In genomic region chr13:102811129-102811832, GRCm38 (mm10) we compare ENCODE assay signal across 8 mouse cellular contexts.
DNase-seq lines count a peak whose midpoint lies in the region; ATAC-seq and TF ChIP-seq lines count a peak whose summit lies in the region.

No protein-coding gene starts in this region.

- no peak overlapping the region for H3K27ac ChIP-seq in forebrain, embryonic 12.5 days
- peak overlapping the region; percentile 56 for H3K27ac ChIP-seq in heart, embryonic 15.5 days
- 0 out of 2 replicates have a peak overlapping the region, but pooled peaks have one; percentile 54 for H3K27ac ChIP-seq in kidney, postnatal 0 days
- no peak overlapping the region for H3K27ac ChIP-seq in liver, embryonic 12.5 days
- peak overlapping the region; percentile 69 for H3K27ac ChIP-seq in neural tube, embryonic 13.5 days (replicated peaks)

- no peaks in the 10 kb centered on the region for H3K9me3 ChIP-seq in forebrain, embryonic 12.5 days
- no peaks in the 10 kb centered on the region for H3K9me3 ChIP-seq in heart, embryonic 15.5 days (replicated peaks)
- H3K9me3 ChIP-seq in kidney, postnatal 0 days (replicated peaks; ENCODE audit: low read length): no peaks in the 10 kb centered on the region
- no peaks in the 10 kb centered on the region for H3K9me3 ChIP-seq in liver, embryonic 12.5 days (replicated peaks)
- H3K9me3 ChIP-seq in neural tube, embryonic 13.5 days: no peaks in the 10 kb centered on the region

- TF ChIP-seq CTCF in kidney, postnatal 0 days (IDR thresholded peaks at IDR 0.05; ENCODE audit: low read depth): peak; percentile 51

- H3K4me1 ChIP-seq in forebrain, embryonic 12.5 days: peaks cover 35% of the 10 kb centered on the region
- peaks cover 19% of the 10 kb centered on the region for H3K4me1 ChIP-seq in heart, embryonic 15.5 days (replicated peaks)
- H3K4me1 ChIP-seq in kidney, postnatal 0 days (replicated peaks; ENCODE audit: insufficient read depth, low read length): no peaks in the 10 kb centered on the region
- peaks cover 23% of the 10 kb centered on the region for H3K4me1 ChIP-seq in liver, embryonic 12.5 days
- H3K4me1 ChIP-seq in neural tube, embryonic 13.5 days (replicated peaks): peaks cover 42% of the 10 kb centered on the region

- peak overlapping the region; percentile 44 for H3K4me2 ChIP-seq in forebrain, embryonic 12.5 days
- peak overlapping the region; percentile 57 for H3K4me2 ChIP-seq in heart, embryonic 15.5 days
- peak overlapping the region; percentile 52 for H3K4me2 ChIP-seq in kidney, postnatal 0 days (ENCODE audit: low read length)
- H3K4me2 ChIP-seq in liver, embryonic 12.5 days: peak overlapping the region; percentile 58
- peak overlapping the region; percentile 60 for H3K4me2 ChIP-seq in neural tube, embryonic 13.5 days

- H3K9ac ChIP-seq in forebrain, embryonic 12.5 days: no peak overlapping the region
- peak overlapping the region; percentile 48 for H3K9ac ChIP-seq in heart, embryonic 15.5 days
- no peak overlapping the region for H3K9ac ChIP-seq in kidney, postnatal 0 days (ENCODE audit: low read depth, low read length)
- peak overlapping the region; percentile 31; the same call in 1 of the 2 replicates for H3K9ac ChIP-seq in liver, embryonic 12.5 days
- H3K9ac ChIP-seq in neural tube, embryonic 13.5 days: peak overlapping the region; percentile 50; the same call in 1 of the 2 replicates

- peak; percentile 85 for ATAC-seq in forebrain, embryonic 12.5 days (ENCODE audit: low FRiP score)
- peak; percentile 39 for ATAC-seq in heart, embryonic 15.5 days (replicated peaks; ENCODE audit: insufficient number of reproducible peaks, insufficient read depth, low FRiP score, low read depth)
- ATAC-seq in kidney, postnatal 0 days (replicated peaks; ENCODE audit: low FRiP score, low read depth): peak; percentile 86
- ATAC-seq in liver, embryonic 12.5 days: no peak
- peak; percentile 73 for ATAC-seq in neural tube, embryonic 13.5 days (ENCODE audit: low read depth)

- 21% methylated on average over 15 of the region's 15 CpGs for WGBS in forebrain, embryonic 12.5 days
- 15% methylated on average over 15 of the region's 15 CpGs for WGBS in heart, embryonic 15.5 days
- 4% methylated on average over 15 of the region's 15 CpGs for WGBS in kidney, postnatal 0 days
- 28% methylated on average over 15 of the region's 15 CpGs for WGBS in liver, embryonic 12.5 days (ENCODE audit: insufficient replicate concordance)
- WGBS in neural tube, embryonic 13.5 days: 3% methylated on average over 15 of the region's 15 CpGs

- no peaks in the 10 kb centered on the region for H3K36me3 ChIP-seq in forebrain, embryonic 12.5 days (replicated peaks)
- 0 out of 2 replicates have a peak, but pooled peaks cover 4% of the 10 kb centered on the region for H3K36me3 ChIP-seq in heart, embryonic 15.5 days
- H3K36me3 ChIP-seq in kidney, postnatal 0 days (ENCODE audit: insufficient read depth, low read length): no peaks in the 10 kb centered on the region
- H3K36me3 ChIP-seq in liver, embryonic 12.5 days: no peaks in the 10 kb centered on the region
- H3K36me3 ChIP-seq in neural tube, embryonic 13.5 days: no peaks in the 10 kb centered on the region

- H3K4me3 ChIP-seq in forebrain, embryonic 12.5 days (replicated peaks): peak overlapping the region; percentile 11
- H3K4me3 ChIP-seq in heart, embryonic 15.5 days: peak overlapping the region; percentile 33
- H3K4me3 ChIP-seq in kidney, postnatal 0 days (replicated peaks; ENCODE audit: low read depth, low read length): peak overlapping the region; percentile 5
- peak overlapping the region; percentile 32 for H3K4me3 ChIP-seq in liver, embryonic 12.5 days
- H3K4me3 ChIP-seq in neural tube, embryonic 13.5 days: peak overlapping the region; percentile 31

- peak; percentile 61 for DNase-seq in adrenal gland, adult 2 months
- no peak for DNase-seq in adrenal gland, adult 8-10 months
- DNase-seq in kidney, postnatal 0 days (ENCODE audit: low spot score): peak; percentile 79
- DNase-seq in B cell, adult 2 months: no peak

- no peaks in the 10 kb centered on the region for H3K27me3 ChIP-seq in forebrain, embryonic 12.5 days
- no peaks in the 10 kb centered on the region for H3K27me3 ChIP-seq in heart, embryonic 15.5 days
- H3K27me3 ChIP-seq in kidney, postnatal 0 days (ENCODE audit: insufficient read depth, low read length): no peaks in the 10 kb centered on the region
- no peaks in the 10 kb centered on the region for H3K27me3 ChIP-seq in liver, embryonic 12.5 days (replicated peaks)
- H3K27me3 ChIP-seq in neural tube, embryonic 13.5 days: no peaks in the 10 kb centered on the region

Comparison
In these comparisons a context has a peak if more than half of its experiments do, and no peak if none do; other contexts are left out.
1. DNase-seq: peak in adrenal gland, adult 2 months (single experiment) and kidney, postnatal 0 days (single experiment); none in adrenal gland, adult 8-10 months (single experiment) and B cell, adult 2 months (0 of 2).
2. H3K27ac ChIP-seq: peak in heart, embryonic 15.5 days (single experiment), kidney, postnatal 0 days (single experiment) and neural tube, embryonic 13.5 days (single experiment); none in forebrain, embryonic 12.5 days (single experiment) and liver, embryonic 12.5 days (single experiment).
3. H3K9ac ChIP-seq: peak in heart, embryonic 15.5 days (single experiment), liver, embryonic 12.5 days (single experiment) and neural tube, embryonic 13.5 days (single experiment); none in forebrain, embryonic 12.5 days (single experiment) and kidney, postnatal 0 days (single experiment).
4. Peak in every context shown above with its lines, with median percentiles within 50 percentile points of each other: H3K4me2 ChIP-seq and H3K4me3 ChIP-seq.